Mouse (Mus musculus): ENCODE measurements around the gene March9. TPM values are rescaled to one million over a fixed set of nuclear protein-coding genes. Genes with fewer than 3 reads are reported as not detected.
"Not testable (repeated sequence)": the region's sequence is repeated elsewhere in the genome, so short reads cannot be mapped to it uniquely, and the experiment has no call there.

The March9 gene
- total RNA-seq, 2 experiments from 2014 or later = 1.6 to 1.7 TPM

GRCm38 (mm10) chr10:127080901-127081780, 21.2 kb upstream of the March9 start:
- DNase-seq (ENCODE audit: low spot score in 2 of 2) = no peak

GRCm38 (mm10) chr10:127079665-127080391, 19.8 kb upstream of the March9 start:
- DNase-seq (ENCODE audit: low spot score in 2 of 2) = no peak

GRCm38 (mm10) chr10:127078677-127079575, 18.9 kb upstream of the March9 start:
- no peak for DNase-seq (ENCODE audit: low spot score in 2 of 2)

- no peak for DNase-seq (ENCODE audit: low spot score in 2 of 2)
Observed at GRCm38 (mm10) chr10:127078001-127078676, 18.2 kb upstream of the March9 start.

GRCm38 (mm10) chr10:127077515-127077914, 17.5 kb upstream of the March9 start:
- DNase-seq (ENCODE audit: low spot score in 2 of 2) = no peak

GRCm38 (mm10) chr10:127076082-127076481, 16.1 kb upstream of the March9 start:
- no peak for DNase-seq (ENCODE audit: low spot score in 2 of 2)

GRCm38 (mm10) chr10:127075651-127076050, 15.7 kb upstream of the March9 start:
- no peak for DNase-seq (ENCODE audit: low spot score in 2 of 2)

- DNase-seq (ENCODE audit: low spot score in 2 of 2) = no peak
Observed at GRCm38 (mm10) chr10:127075080-127075479, 15.1 kb upstream of the March9 start, which contains the start of gene Agap2. Gene Agap2, plus strand, starts transcription at chr10:127075284.

- DNase-seq (ENCODE audit: low spot score in 2 of 2) = no peak
Observed at GRCm38 (mm10) chr10:127073981-127074380, 14.0 kb upstream of the March9 start.

- not testable (repeated sequence) for DNase-seq (ENCODE audit: low spot score in 2 of 2)
Observed at GRCm38 (mm10) chr10:127072969-127073368, 13.0 kb upstream of the March9 start.

GRCm38 (mm10) chr10:127072270-127072669, 12.3 kb upstream of the March9 start:
- DNase-seq (ENCODE audit: low spot score in 2 of 2) = not testable (repeated sequence)

- no peak for DNase-seq (ENCODE audit: low spot score in 2 of 2)
Observed at GRCm38 (mm10) chr10:127071203-127071602, 11.2 kb upstream of the March9 start.

GRCm38 (mm10) chr10:127070190-127071121, 10.5 kb upstream of the March9 start, which contains the start of gene Tspan31:
Gene Tspan31, minus strand, starts transcription at chr10:127070264.
- peak; percentile 58 to 84 for DNase-seq (ENCODE audit: low spot score in 2 of 2)

GRCm38 (mm10) chr10:127069281-127070189, 9.6 kb upstream of the March9 start:
- no peak for DNase-seq (ENCODE audit: low spot score in 2 of 2)

GRCm38 (mm10) chr10:127068360-127069038, 8.5 kb upstream of the March9 start:
- no peak for DNase-seq (ENCODE audit: low spot score in 2 of 2)

- no peak for DNase-seq (ENCODE audit: low spot score in 2 of 2)
Observed at GRCm38 (mm10) chr10:127066519-127067018, 6.6 kb upstream of the March9 start.

- DNase-seq (ENCODE audit: low spot score in 2 of 2) = no peak
Observed at GRCm38 (mm10) chr10:127065981-127066380, 6.0 kb upstream of the March9 start.

Measured in gastrocnemius, postnatal 4 days (tissue).